Mouse (Mus musculus) neural tube, embryonic 13.5 days (tissue): ENCODE data around the gene Zfp764. TPM values are rescaled to one million over a fixed set of nuclear protein-coding genes. Genes with fewer than 3 reads are reported as not detected.
"Not testable (repeated sequence)": the region's sequence is repeated elsewhere in the genome, so short reads cannot be mapped to it uniquely, and the experiment has no call there.

Experiments used
- ATAC-seq: fragments of 200-750 bp; cut with Nextera tagmentation; 2 replicates; pipeline ENCODE4 v1.8.0; 2017; ENCODE audit warnings: low read depth, mild to moderate bottlenecking, moderate TSS enrichment, moderate library complexity
- H3K27ac ChIP-seq: fragments of 300-500 bp; sonication (generic); replicated peaks from 2 replicates; pipeline ENCODE4 v1.5.1; 2015; ENCODE audit warnings: moderate library complexity, mild to moderate bottlenecking, inconsistent platforms
- H3K27me3 ChIP-seq: fragments of 300-500 bp; sonication (generic); 2 replicates; pipeline ENCODE4 v1.6.1; 2015; ENCODE audit warnings: mild to moderate bottlenecking, inconsistent platforms
- H3K36me3 ChIP-seq: fragments of 300-500 bp; sonication (generic); 2 replicates; pipeline ENCODE4 v1.6.1; 2015; ENCODE audit warnings: mild to moderate bottlenecking, inconsistent platforms
- H3K4me1 ChIP-seq: fragments of 300-500 bp; sonication (generic); replicated peaks from 2 replicates; pipeline ENCODE4 v1.6.1; 2015; ENCODE audit warnings: inconsistent platforms
- H3K4me2 ChIP-seq: fragments of 300-500 bp; sonication (generic); 2 replicates; pipeline ENCODE4 v1.6.1; 2015; ENCODE audit warnings: inconsistent platforms, mild to moderate bottlenecking, moderate library complexity
- H3K4me3 ChIP-seq: fragments of 300-500 bp; sonication (generic); 2 replicates; pipeline ENCODE4 v1.5.1; 2015; ENCODE audit warnings: mild to moderate bottlenecking, inconsistent platforms
- H3K9ac ChIP-seq: fragments of 300-500 bp; sonication (generic); 2 replicates; pipeline ENCODE4 v1.6.1; 2015; ENCODE audit warnings: moderate library complexity, mild to moderate bottlenecking, inconsistent platforms
- H3K9me3 ChIP-seq: fragments of 300-500 bp; sonication (generic); 2 replicates; pipeline ENCODE4 v1.6.1; 2016; ENCODE audit warnings: inconsistent platforms
- WGBS: fragments of 180-500 bp; shearing (Covaris S2); methylation state at CpG from one replicate; pipeline ENCODE4 v1.1.7; 2015; 5-methylcytosine and 5-hydroxymethylcytosine counted together
- polyA plus RNA-seq: library from polyadenylated mRNA; unstranded; fragments of >200 nt; fragmentation: Nextera tagmentation; extraction: Ambion mirVana; gene quantifications from 2 replicates; pipeline ENCODE4 v1.2.1, GENCODE M21; 2015

Zfp764 gene
- polyA plus RNA-seq, 1 experiment from 2014 or later, result 4.5 TPM

DNA sequence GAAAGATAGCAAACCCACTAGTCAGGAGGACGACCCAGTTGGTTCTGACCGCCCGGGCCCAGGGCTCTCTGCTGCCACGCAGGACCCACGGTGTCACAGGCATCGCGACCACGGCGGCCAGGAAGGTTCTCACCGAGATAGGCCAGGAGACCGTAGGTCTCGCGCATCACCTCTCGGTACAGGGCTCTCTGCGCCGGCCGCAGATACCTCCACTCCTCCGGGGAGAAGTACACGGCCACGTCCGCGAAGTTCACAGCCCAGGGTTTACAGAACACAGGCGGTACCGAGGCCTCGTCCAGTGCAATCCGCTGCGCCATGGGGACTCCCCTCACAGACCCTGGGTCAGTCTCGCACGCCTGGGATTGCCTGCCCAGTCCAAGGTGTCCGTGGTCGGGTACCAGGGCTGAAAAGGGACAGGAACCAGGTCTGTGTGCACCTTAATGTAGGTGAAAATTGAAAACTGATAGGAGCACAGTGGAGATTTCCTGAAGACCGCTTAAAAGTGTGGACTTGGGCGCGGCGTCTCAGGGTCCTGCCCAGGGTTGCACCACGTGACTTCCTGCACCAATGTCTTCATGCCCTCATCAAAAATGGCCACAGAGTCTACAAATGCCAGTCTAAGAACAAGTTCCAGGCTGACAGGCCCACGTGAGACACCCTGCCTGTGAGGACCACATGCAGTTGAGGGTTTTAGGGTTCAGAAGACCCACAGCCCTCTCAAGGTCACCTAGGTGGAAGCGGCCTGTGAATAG, 19.8 kb downstream of the Zfp764 start, which contains the start of gene 9130019O22Rik:
TSS of gene 9130019O22Rik (minus strand) at position 526 of the 752 bp plus-strand sequence.
- H3K4me1 ChIP-seq, result 0 out of 2 replicates have a peak, but pooled peaks cover 10% of the 10 kb centered on the region
- peak within 1 kb of the TSS; percentile 65 for H3K4me2 ChIP-seq
- H3K4me3 ChIP-seq, result peak within 1 kb of the TSS; percentile 60
- H3K9ac ChIP-seq, result peak within 1 kb of the TSS; percentile 75
- peaks cover 35% of the 10 kb centered on the region for H3K36me3 ChIP-seq
- 14% methylated on average over 38 of the region's 38 CpGs for WGBS
- ATAC-seq, result peak; percentile 89
- no peaks in the 10 kb centered on the region for H3K27me3 ChIP-seq
- H3K27ac ChIP-seq, result peak within 1 kb of the TSS; percentile 64; the same call in 1 of the 2 replicates
- H3K9me3 ChIP-seq, result no peaks in the 10 kb centered on the region

DNA sequence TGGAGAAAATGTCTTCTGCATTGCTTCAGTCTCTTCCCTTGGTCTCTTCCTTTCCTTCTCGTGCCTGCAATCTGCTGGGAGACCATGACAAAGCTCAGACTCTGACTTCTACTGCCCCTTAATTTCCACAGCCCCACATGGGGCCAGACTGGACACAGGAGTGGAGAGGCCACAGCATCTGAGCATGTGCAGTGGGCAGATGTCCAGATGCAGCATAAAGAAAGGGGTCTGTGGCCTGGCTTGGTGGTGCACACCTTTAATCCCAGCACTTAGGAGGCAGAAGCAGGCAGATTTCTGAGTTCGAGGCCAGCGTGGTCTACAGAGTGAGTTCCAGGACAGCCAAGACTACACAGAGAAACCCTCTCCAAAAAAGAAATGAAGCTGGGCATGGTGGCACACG, 21.1 kb downstream of the Zfp764 start:
- 94% methylated on average over 4 of the region's 4 CpGs for WGBS
- H3K27ac ChIP-seq, H3K27me3 ChIP-seq, ATAC-seq, H3K4me3 ChIP-seq, H3K4me2 ChIP-seq, H3K9ac ChIP-seq, H3K9me3 ChIP-seq, H3K4me1 ChIP-seq: not testable (repeated sequence)
- peaks cover 25% of the 10 kb centered on the region for H3K36me3 ChIP-seq

GRCm38 (mm10) chr7:127378310-127378921, 28.2 kb downstream of the Zfp764 start:
- no peaks in the 10 kb centered on the region for H3K27me3 ChIP-seq
- ATAC-seq, result no peak
- H3K9me3 ChIP-seq, result no peaks in the 10 kb centered on the region

DNA sequence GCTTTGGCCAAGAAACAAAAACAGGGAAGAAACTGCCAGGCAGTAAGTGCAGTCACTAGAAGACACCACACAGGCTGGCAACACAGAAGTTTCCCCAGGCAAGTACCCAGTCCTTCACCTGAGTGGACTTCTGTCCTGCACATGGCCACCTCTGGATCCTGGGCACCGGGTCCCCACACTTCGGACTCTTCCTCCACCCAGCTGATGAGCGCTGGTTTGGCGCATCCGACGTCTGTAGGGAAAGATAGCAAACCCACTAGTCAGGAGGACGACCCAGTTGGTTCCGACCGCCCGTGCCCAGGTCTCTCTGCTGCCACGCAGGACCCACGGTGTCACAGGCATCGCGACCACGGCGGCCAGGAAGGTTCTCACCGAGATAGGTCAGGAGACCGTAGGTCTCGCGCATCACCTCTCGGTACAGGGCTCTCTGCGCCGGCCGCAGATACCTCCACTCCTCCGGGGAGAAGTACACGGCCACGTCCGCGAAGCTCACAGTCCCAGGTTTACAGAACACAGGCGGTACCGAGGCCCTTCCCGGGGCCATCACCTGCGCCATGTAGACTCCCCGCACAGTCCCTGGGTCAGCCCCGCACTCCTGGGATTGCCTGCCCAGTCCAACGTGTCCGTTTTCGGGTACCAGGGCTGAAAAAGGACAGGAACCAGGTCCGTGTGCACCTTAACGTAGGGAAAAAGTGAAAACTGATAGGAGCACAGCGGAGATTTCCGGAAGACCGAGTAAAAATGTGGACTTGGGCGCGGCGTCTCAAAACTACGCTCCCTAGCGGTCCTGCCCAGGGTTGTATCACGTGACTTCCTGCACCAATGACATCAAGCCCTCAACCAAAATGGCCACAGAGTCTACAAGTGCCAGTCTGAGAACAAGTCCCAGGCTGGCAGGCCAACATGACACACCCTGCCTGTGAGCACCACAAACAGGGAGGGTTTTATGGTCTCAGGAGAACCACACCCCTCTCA, 31.1 kb downstream of the Zfp764 start, which contains the start of gene Zfp747:
TSS of gene Zfp747 (minus strand) at position 780 of the 975 bp plus-strand sequence.
- peak within 1 kb of the TSS; percentile 70 for H3K4me3 ChIP-seq
- not testable (repeated sequence) for H3K27me3 ChIP-seq, H3K4me1 ChIP-seq, H3K9me3 ChIP-seq
- H3K9ac ChIP-seq, result peak within 1 kb of the TSS; percentile 79
- WGBS, result 4% methylated on average over 49 of the region's 49 CpGs
- H3K4me2 ChIP-seq, result peak within 1 kb of the TSS; percentile 73
- H3K36me3 ChIP-seq, result peaks cover 21% of the 10 kb centered on the region
- peak within 1 kb of the TSS; percentile 72 for H3K27ac ChIP-seq
- ATAC-seq, result peak; percentile 90

More at GRCm38 (mm10) chr7:127378310-127378921, 28.2 kb downstream of the Zfp764 start:
- H3K36me3 ChIP-seq, result peaks cover 19% of the 10 kb centered on the region
- H3K4me3 ChIP-seq, result no peak overlapping the region
- no peak overlapping the region for H3K9ac ChIP-seq
- whole genome bisulfite sequencing, result 81% methylated on average over 6 of the region's 6 CpGs
- no peak overlapping the region for H3K27ac ChIP-seq
- no peak overlapping the region for H3K4me2 ChIP-seq
- peaks cover 5% of the 10 kb centered on the region for H3K4me1 ChIP-seq

GRCm38 (mm10) chr7:127371870-127372269, 34.8 kb downstream of the Zfp764 start:
- not testable (repeated sequence) for H3K9me3 ChIP-seq, H3K9ac ChIP-seq, H3K4me1 ChIP-seq, H3K4me2 ChIP-seq, H3K27me3 ChIP-seq, H3K4me3 ChIP-seq, H3K27ac ChIP-seq, ATAC-seq
- H3K36me3 ChIP-seq, result peaks cover 21% of the 10 kb centered on the region
- WGBS, result 74% methylated on average over 3 of the region's 3 CpGs

- peaks cover 5% of the 10 kb centered on the region for H3K4me1 ChIP-seq
- WGBS, result 80% methylated on average over 2 of the region's 2 CpGs
- H3K27ac ChIP-seq, result no peak overlapping the region
- no peak overlapping the region for H3K4me3 ChIP-seq
- no peaks in the 10 kb centered on the region for H3K27me3 ChIP-seq
- peaks cover 21% of the 10 kb centered on the region for H3K36me3 ChIP-seq
- no peak overlapping the region for H3K9ac ChIP-seq
- no peaks in the 10 kb centered on the region for H3K9me3 ChIP-seq
- ATAC-seq, result no peak
- H3K4me2 ChIP-seq, result no peak overlapping the region
Observed at GRCm38 (mm10) chr7:127371213-127371612, 35.4 kb downstream of the Zfp764 start.

GRCm38 (mm10) chr7:127366249-127366648, 40.4 kb downstream of the Zfp764 start:
- Histone ChIP-seq H3K4me3 (no peak overlapping the region), H3K9me3 (no peaks in the 10 kb centered on the region)
- 81% methylated on average over 3 of the region's 3 CpGs for WGBS

DNA sequence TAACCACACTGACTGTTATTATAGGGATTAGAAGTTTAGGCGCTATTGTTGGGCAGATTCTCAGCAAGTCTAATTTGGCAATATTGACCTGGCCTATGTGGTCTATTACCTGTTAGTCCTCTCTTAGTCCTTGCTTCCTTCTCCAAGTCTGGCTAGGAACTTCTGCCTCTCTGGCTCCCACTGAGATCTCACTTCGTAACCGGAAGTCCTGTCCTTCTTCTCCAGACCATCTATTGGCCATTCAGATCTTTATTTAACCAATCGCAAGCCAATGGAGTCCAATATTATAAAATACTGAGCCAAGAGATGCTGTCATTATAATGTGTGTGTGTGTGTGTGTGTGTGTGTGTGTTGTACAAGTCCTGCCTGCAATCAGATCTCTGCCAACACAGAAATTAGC, 42.5 kb downstream of the Zfp764 start:
- H3K4me1 ChIP-seq, result peaks cover 9% of the 10 kb centered on the region
- no peak overlapping the region for H3K9ac ChIP-seq
- H3K9me3 ChIP-seq, result no peaks in the 10 kb centered on the region
- no peaks in the 10 kb centered on the region for H3K36me3 ChIP-seq
- no peak overlapping the region for H3K27ac ChIP-seq
- H3K4me3 ChIP-seq, result peak overlapping the region; percentile 42
- 62% methylated on average over 4 of the region's 4 CpGs for WGBS
- no peak for ATAC-seq
- H3K27me3 ChIP-seq, result peaks cover 30% of the 10 kb centered on the region
- H3K4me2 ChIP-seq, result peak overlapping the region; percentile 72

More at GRCm38 (mm10) chr7:127366249-127366648, 40.4 kb downstream of the Zfp764 start:
- H3K27ac ChIP-seq, result no peak overlapping the region
- H3K4me1 ChIP-seq, result peaks cover 9% of the 10 kb centered on the region
- no peak for ATAC-seq
- H3K27me3 ChIP-seq, result peaks cover 15% of the 10 kb centered on the region; the same call in 1 of the 2 replicates
- H3K9ac ChIP-seq, result no peak overlapping the region
- no peak overlapping the region for H3K4me2 ChIP-seq
- H3K36me3 ChIP-seq, result no peaks in the 10 kb centered on the region

DNA sequence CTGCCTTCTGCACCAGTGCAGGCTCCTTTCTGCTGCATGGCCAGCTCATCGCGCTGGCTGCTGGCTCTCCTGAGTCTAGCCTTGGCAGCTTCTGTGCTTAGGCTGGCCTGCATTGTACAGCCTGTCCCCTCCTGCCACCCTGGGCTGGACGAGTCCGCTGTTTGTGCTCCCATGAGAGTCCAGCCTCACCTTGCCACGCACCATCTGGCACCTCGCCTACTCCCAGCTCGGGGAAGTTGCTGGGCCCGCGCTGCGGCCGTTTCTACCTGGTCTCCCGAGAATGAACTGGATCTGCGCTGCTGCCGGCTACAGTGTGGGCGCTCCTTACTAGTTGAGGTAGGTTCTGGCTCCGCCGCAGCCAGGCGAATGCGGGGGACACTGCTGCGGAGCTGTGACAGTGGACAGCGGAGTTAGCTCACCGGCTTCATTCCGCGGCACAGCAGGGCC, 43.1 kb downstream of the Zfp764 start:
- WGBS, result 2% methylated on average over 24 of the region's 24 CpGs
- H3K4me1 ChIP-seq, result peaks cover 9% of the 10 kb centered on the region
- H3K27ac ChIP-seq, result no peak overlapping the region
- H3K4me3 ChIP-seq, result peak overlapping the region; percentile 42
- H3K9ac ChIP-seq, result peak overlapping the region; percentile 69
- H3K27me3 ChIP-seq, result peaks cover 30% of the 10 kb centered on the region
- no peaks in the 10 kb centered on the region for H3K9me3 ChIP-seq
- peak overlapping the region; percentile 72 for H3K4me2 ChIP-seq
- ATAC-seq, result peak; percentile 75
- no peaks in the 10 kb centered on the region for H3K36me3 ChIP-seq

- peak overlapping the region; percentile 15; the same call in 1 of the 2 replicates for H3K4me3 ChIP-seq
- H3K36me3 ChIP-seq, H3K9me3 ChIP-seq, H3K27ac ChIP-seq, ATAC-seq, H3K9ac ChIP-seq, H3K4me1 ChIP-seq: not testable (repeated sequence)
- WGBS, result 21% methylated on average over 13 of the region's 13 CpGs
- peak overlapping the region; percentile 37 for H3K4me2 ChIP-seq
- peaks cover 30% of the 10 kb centered on the region for H3K27me3 ChIP-seq
Observed at GRCm38 (mm10) chr7:127362418-127362817, 44.2 kb downstream of the Zfp764 start.

DNA sequence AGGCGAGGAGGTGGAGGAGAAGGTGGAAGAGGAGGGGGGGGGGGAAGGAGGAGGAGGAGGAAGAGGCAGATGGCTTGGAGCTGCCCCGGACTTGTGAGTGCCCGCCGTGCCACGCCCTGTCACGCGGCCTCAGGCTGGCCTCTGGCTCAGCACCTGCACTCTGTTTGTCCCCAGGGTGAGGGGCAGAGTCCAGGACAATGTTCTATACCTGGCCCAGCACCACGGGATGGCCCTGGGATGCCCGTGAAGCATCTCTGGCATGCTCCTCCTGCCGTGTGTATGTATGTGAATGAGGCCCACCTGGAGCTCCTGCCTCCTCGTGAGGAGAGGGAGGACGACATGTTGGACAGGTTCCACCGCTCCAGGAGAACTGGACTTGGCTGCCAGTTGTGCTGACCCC, 45.2 kb downstream of the Zfp764 start:
- Histone ChIP-seq H3K27ac (no peak overlapping the region), H3K4me3 (no peak overlapping the region), H3K4me2 (no peak overlapping the region), H3K27me3 (peaks cover 30% of the 10 kb centered on the region), H3K9me3 (no peaks in the 10 kb centered on the region), H3K36me3 (no peaks in the 10 kb centered on the region), H3K9ac (no peak overlapping the region), H3K4me1 (peaks cover 9% of the 10 kb centered on the region)
- no peak for ATAC-seq
- 49% methylated on average over 13 of the region's 13 CpGs for WGBS
